Mouse (Mus musculus): ENCODE data around the gene Fscn2. TPM values are rescaled to one million over a fixed set of nuclear protein-coding genes. Genes with fewer than 3 reads are reported as not detected.

The Fscn2 gene
- polyA plus RNA-seq, 1 experiment from 2014 or later, result 1.3 TPM

DNA sequence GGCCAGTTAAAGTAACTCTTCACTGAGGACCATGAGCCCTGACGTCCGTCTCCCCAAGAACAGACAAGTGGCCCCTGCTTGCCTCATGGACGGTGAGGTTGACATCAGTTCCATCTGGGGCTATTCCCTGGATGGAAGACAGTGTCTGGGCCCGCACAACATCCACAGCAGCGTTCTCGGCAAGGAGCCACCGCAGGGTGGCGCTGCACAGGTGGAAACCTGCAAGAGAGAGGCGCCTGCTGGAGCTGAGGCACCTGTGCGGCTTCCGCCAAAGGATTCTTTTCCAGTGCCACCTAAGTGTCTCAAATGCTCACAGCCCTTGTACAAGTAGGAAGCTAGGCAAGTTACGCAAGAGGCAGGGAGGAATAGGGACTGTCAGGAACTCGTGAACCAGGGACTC lies 11.7 kb downstream of the Fscn2 start:
- Histone ChIP-seq H3K4me1 (peaks cover 20% of the 10 kb centered on the region), H3K4me2 (replicated peaks) (no peak overlapping the region), H3K9ac (no peak overlapping the region), H3K36me3 (peaks cover 73% of the 10 kb centered on the region), H3K9me3 (replicated peaks) (no peaks in the 10 kb centered on the region), H3K27me3 (no peaks in the 10 kb centered on the region), H3K27ac (no peak overlapping the region), H3K4me3 (no peak overlapping the region)
- 70% methylated on average over 13 of the region's 13 CpGs for WGBS
- ATAC-seq (ENCODE audit: low FRiP score), result no peak

DNA sequence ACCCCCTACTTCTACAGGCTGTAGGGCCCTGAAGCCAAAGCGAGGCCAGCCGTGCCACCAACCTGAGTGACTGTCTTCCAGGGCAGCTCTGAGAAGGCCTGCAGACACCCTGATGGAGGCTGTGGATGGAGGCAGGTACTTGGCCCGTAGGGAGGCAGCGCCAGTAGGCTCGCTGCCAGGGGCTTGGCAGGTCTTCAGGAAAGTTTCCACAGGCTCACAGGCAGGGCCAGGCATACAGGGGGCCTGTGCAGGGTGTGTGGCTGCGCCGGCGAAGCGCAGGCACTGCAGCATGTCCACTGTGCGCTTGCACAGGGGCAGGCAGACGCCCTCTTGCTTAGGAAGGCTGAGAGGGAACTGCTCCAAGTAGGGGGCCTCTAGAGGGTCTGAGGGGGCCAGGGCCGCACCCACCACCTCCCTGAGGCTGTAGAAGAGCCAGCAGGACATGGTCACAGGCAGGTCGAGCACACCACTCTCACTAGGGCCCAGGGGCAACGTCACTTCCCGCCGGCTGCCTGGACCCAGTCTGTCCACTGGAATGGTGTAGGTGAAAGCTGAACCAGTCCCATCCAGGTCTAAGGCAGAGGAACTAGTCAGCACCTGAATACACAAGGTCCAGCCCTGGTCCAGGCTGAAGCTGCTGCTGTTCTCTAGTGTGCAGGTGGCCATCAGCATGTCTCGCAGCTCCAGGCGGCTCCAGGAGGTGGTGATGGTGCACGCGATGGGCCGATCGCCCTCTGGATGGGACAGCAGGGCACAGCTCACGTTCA lies 12.7 kb downstream of the Fscn2 start:
- H3K9ac ChIP-seq, result 0 out of 2 replicates have a peak overlapping the region, but pooled peaks have one; percentile 33
- peaks cover 73% of the 10 kb centered on the region for H3K36me3 ChIP-seq
- no peaks in the 10 kb centered on the region for H3K9me3 ChIP-seq (replicated peaks)
- no peak overlapping the region for H3K27ac ChIP-seq
- H3K4me3 ChIP-seq, result no peak overlapping the region
- no peak overlapping the region for H3K4me2 ChIP-seq (replicated peaks)
- ATAC-seq (ENCODE audit: low FRiP score), result no peak
- 92% methylated on average over 23 of the region's 23 CpGs for WGBS
- H3K4me1 ChIP-seq, result peaks cover 25% of the 10 kb centered on the region
- no peaks in the 10 kb centered on the region for H3K27me3 ChIP-seq

DNA sequence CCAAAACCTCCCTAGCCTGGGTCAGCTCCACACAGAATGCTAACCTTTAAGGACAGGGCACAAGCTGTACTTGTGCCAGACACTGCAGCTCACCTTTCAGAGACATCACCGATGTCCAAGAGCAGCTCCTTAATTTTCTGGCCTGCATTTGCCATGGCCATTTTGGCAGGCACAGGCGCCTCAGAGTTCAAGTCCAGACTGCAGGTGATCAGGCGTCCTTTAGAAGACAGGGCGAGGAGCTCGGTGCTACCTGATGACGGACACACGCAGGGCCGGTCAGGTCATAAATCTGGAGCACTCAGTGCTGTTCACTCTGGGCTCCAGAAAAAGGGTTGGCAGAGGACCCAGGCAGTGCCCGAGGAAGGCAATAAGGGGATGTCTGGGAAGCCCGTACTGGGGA lies 14.0 kb downstream of the Fscn2 start:
- no peak overlapping the region for H3K4me2 ChIP-seq (replicated peaks)
- H3K27ac ChIP-seq, result no peak overlapping the region
- 94% methylated on average over 10 of the region's 10 CpGs for WGBS
- no peaks in the 10 kb centered on the region for H3K9me3 ChIP-seq (replicated peaks)
- H3K27me3 ChIP-seq, result no peaks in the 10 kb centered on the region
- no peak for ATAC-seq (ENCODE audit: low FRiP score)
- H3K36me3 ChIP-seq, result peaks cover 69% of the 10 kb centered on the region
- peaks cover 25% of the 10 kb centered on the region for H3K4me1 ChIP-seq
- no peak overlapping the region for H3K9ac ChIP-seq
- H3K4me3 ChIP-seq, result no peak overlapping the region

DNA sequence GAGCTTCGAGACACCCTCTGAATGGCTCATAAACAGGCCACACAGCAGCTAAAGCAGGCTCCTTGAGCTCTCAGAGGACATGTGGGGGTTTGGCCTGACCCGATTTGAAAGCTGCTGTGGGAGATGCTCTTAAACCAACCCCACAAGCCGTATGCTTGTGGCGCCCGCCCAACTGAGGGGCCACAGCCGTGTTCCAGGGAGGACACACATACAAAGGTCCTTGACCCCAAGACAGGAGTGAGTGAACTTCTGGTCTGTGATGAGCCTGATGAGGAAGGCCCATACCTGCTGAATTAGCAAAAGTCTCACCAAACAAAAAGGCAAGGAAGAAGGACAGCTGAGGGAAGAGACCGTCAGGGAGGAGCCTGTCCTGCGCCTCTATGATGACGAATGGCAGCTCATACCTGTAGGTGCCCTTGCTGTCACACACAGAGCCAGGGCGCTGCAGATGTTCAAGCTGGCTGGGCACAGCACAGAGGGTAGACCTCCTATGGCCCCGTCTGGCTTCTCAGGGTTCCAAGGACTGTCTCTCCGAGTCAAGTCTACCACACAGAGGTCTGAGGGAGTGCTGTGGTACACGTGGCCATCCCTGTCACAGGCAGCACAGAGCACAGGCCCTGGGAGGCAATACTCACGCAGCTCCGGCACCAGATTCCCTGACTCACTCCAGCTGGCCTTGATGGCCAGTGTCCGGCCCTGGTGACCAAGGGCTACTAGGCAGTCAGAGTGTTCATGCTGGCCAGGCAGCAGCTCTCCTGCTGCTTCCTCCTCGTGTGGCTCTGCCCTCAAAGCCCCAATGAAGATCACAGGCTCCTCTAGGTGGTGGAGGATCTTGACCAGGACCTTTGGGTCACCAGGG lies 15.2 kb downstream of the Fscn2 start:
- Histone ChIP-seq H3K4me3 (no peak overlapping the region), H3K4me1 (peaks cover 25% of the 10 kb centered on the region), H3K27ac (no peak overlapping the region), H3K4me2 (replicated peaks) (peak overlapping the region; percentile 95; the same call in 1 of the 2 replicates), H3K36me3 (peaks cover 69% of the 10 kb centered on the region), H3K9ac (peak overlapping the region; percentile 89; the same call in 1 of the 2 replicates), H3K27me3 (no peaks in the 10 kb centered on the region), H3K9me3 (replicated peaks) (no peaks in the 10 kb centered on the region)
- WGBS, result 90% methylated on average over 17 of the region's 17 CpGs
- ATAC-seq (ENCODE audit: low FRiP score), result no peak

DNA sequence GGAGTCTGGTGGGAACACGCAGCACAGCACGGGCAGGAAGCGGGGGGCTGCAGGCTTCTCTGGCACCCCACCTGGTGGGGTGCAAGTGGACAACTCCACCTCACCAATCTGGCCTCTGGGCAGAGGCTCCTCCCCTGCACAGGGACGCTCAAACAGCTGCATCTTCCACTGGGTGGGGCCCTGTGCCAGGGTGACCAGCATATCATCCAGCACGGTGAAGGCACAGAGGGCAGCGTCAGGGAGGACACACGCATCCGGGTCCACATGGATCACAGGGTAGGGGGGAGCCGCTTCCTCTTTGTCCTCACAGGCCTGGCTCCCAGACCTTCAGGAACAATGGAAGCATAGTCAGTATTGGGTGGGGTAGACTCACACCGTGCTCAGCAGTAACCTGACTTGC lies 16.0 kb downstream of the Fscn2 start:
- no peak for ATAC-seq (ENCODE audit: low FRiP score)
- H3K27ac ChIP-seq, result 0 out of 2 replicates have a peak overlapping the region, but pooled peaks have one; percentile 12
- H3K9ac ChIP-seq, result peak overlapping the region; percentile 89

DNA sequence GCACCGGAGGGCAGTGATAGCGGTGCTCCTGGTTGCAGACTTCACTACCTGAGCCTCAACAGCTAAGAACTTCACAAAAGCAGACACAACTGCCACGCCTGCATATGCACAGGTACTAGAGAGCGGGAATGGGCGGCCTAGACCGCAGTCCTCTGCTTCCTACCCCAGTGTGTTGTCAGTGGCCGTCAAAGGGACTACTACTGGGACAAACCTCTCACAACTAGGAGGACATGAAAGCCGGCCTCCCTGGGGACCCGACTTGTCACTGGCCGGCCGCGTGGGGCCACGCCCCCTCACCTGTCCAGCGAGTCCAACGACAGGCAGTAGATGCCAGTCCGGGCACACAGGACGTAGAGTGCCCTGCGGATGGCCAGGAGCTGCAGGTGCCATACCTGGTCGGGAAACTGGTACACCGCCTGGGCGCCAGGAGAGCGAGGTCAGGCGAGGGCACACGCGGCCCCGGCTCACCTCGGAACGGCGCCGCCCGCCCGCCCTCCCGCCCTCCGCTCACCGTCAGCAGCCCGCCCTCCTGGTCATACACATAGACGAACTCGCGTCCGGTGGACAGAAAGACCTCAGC lies 16.8 kb downstream of the Fscn2 start:
- Histone ChIP-seq H3K9ac (peak overlapping the region; percentile 89), H3K9me3 (replicated peaks) (no peaks in the 10 kb centered on the region), H3K27me3 (no peaks in the 10 kb centered on the region), H3K4me3 (peak overlapping the region; percentile 83), H3K4me1 (peaks cover 25% of the 10 kb centered on the region), H3K27ac (peak overlapping the region; percentile 77), H3K4me2 (replicated peaks) (peak overlapping the region; percentile 95), H3K36me3 (peaks cover 68% of the 10 kb centered on the region)
- peak; percentile 46 for ATAC-seq (ENCODE audit: low FRiP score)
- WGBS, result 4% methylated on average over 35 of the region's 40 CpGs

More for the DNA sequence above, 16.0 kb downstream of the Fscn2 start:
- H3K4me3 ChIP-seq, result peak overlapping the region; percentile 83
- H3K9me3 ChIP-seq (replicated peaks), result no peaks in the 10 kb centered on the region
- WGBS, result 73% methylated on average over 10 of the region's 10 CpGs
- no peaks in the 10 kb centered on the region for H3K27me3 ChIP-seq
- peak overlapping the region; percentile 95 for H3K4me2 ChIP-seq (replicated peaks)
- H3K36me3 ChIP-seq, result peaks cover 69% of the 10 kb centered on the region
- H3K4me1 ChIP-seq, result peaks cover 25% of the 10 kb centered on the region

DNA sequence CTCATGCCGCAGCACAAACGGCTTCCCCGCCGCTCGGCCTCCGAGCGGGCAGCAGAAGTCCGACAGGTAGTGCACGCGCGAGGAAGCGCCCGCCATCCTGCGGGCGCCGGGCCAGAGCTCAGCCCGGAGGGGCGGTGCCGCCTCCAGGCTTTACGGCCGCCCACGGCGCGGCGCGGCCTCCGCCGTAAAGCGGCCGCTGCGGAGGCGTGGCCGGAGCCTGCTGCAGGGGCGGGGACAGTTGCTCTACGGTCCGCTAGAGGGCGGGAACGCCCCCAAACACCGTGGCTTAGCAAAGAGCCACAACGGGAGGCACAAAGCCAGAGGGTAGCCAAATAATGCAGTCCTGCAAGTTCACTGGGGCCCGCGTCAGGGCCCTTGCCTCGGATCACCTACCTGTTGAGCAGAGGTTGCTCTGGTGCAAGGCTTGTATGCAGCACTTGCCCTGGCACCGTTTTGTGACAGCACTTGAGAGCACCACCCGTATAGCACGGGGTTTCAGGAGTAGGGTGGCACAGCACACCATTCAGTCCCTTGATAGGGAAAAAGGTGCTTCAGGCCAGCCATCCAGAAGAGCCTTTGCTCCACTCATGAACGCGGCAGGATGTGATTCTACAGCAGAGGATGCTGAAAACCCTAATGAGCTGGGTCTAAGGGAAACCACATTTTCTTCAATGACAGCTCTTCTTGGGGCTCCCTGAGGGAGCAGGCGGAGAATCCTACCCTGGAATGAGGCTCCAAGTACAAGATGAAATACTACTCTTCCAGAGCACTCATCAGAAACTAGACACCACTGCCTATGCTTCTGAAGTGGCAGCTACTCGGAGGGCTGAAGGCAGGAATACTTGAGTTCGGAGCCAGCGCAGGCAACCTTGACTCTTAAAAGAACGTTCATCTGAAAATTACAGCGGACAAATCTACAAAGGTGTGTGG lies 17.5 kb downstream of the Fscn2 start, which contains the start of gene Faap100:
Faap100 (minus strand) TSS at position 154 of the 930 bp plus-strand sequence.
- Histone ChIP-seq H3K4me2 (replicated peaks) (peak within 1 kb of the TSS; percentile 95), H3K9me3 (replicated peaks) (no peaks in the 10 kb centered on the region), H3K27me3 (no peaks in the 10 kb centered on the region), H3K36me3 (peaks cover 68% of the 10 kb centered on the region), H3K9ac (peak within 1 kb of the TSS; percentile 89), H3K4me3 (peak within 1 kb of the TSS; percentile 83), H3K4me1 (peaks cover 25% of the 10 kb centered on the region), H3K27ac (peak within 1 kb of the TSS; percentile 77)
- peak; percentile 90 for ATAC-seq (ENCODE audit: low FRiP score)
- 10% methylated on average over 54 of the region's 54 CpGs for WGBS

DNA sequence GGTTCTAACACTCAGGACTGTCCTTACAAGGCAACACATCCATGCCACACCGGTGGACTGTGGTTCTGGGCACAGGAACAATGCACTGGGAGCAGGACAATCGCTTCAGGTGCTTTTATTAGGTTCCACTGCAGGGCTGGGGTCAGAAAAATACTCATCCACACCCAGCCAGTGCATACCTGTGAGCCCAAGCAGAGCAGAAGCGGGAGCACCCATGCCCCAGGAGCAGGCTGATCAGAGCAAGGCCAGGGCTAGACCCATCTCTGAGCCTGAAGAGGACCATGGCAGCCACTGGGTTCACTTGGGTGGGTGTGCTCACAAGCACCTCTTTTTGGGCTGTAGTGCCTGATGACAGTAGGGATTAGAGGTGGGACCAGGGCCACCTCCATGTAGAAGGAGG lies 18.9 kb downstream of the Fscn2 start:
- no peak overlapping the region for H3K4me3 ChIP-seq
- ATAC-seq (ENCODE audit: low FRiP score), result no peak
- 94% methylated on average over 3 of the region's 3 CpGs for WGBS
- no peak overlapping the region for H3K9ac ChIP-seq
- H3K27ac ChIP-seq, result no peak overlapping the region
- peaks cover 25% of the 10 kb centered on the region for H3K4me1 ChIP-seq
- H3K36me3 ChIP-seq, result peaks cover 68% of the 10 kb centered on the region
- H3K4me2 ChIP-seq (replicated peaks), result no peak overlapping the region
- no peaks in the 10 kb centered on the region for H3K9me3 ChIP-seq (replicated peaks)
- no peaks in the 10 kb centered on the region for H3K27me3 ChIP-seq

DNA sequence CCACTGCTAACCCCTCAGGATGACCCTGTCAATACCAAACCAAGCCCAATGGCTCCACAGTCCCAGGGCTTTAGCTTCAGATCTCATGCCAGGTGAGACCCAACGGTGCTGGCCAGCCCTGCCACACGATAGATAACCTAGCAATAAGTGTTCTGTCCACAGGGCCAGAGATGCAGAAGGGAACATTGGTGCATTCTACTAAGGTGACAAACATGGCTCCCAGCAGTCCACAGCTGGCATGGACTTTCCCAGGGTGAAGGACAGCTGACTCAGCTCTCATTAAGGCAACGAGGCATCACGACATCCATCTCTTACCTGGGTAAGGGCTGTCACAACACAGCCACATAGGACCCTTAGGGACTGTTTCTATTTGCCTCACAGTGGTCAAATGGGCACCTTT lies 19.8 kb downstream of the Fscn2 start:
- ATAC-seq (ENCODE audit: low FRiP score), result no peak
- H3K36me3 ChIP-seq, result peaks cover 69% of the 10 kb centered on the region
- WGBS, result 91% methylated on average over 4 of the region's 4 CpGs

DNA sequence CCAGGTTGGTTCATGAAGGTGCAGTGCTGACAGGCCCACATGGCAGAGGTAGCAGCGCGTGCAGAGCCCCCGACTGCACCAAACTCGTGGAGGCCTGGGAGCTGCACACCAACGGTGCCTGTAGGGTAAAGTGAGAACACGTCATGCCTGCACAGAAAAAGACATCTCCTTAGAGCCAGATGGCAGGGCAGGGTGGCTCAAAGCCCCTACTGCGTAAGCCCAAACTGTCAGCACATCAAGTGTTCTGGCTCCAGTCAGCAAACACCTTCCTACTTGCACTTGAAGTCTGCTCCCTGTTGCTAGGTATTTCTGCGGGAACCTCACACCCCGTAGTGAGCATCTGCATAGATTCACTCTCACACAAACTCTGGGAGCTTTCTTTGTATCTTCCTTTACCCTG lies 21.2 kb downstream of the Fscn2 start:
- ATAC-seq (ENCODE audit: low FRiP score), result no peak
- H3K9ac ChIP-seq, result no peak overlapping the region
- no peak overlapping the region for H3K27ac ChIP-seq
- no peak overlapping the region for H3K4me2 ChIP-seq (replicated peaks)
- no peak overlapping the region for H3K4me3 ChIP-seq
- 96% methylated on average over 9 of the region's 9 CpGs for WGBS
- H3K9me3 ChIP-seq (replicated peaks), result no peaks in the 10 kb centered on the region
- peaks cover 67% of the 10 kb centered on the region for H3K36me3 ChIP-seq
- no peaks in the 10 kb centered on the region for H3K27me3 ChIP-seq
- peaks cover 16% of the 10 kb centered on the region for H3K4me1 ChIP-seq

More for the DNA sequence above, 19.8 kb downstream of the Fscn2 start:
- Histone ChIP-seq H3K27me3 (no peaks in the 10 kb centered on the region), H3K9me3 (replicated peaks) (no peaks in the 10 kb centered on the region), H3K27ac (no peak overlapping the region), H3K9ac (no peak overlapping the region), H3K4me2 (replicated peaks) (no peak overlapping the region), H3K4me3 (no peak overlapping the region), H3K4me1 (peaks cover 25% of the 10 kb centered on the region)

DNA sequence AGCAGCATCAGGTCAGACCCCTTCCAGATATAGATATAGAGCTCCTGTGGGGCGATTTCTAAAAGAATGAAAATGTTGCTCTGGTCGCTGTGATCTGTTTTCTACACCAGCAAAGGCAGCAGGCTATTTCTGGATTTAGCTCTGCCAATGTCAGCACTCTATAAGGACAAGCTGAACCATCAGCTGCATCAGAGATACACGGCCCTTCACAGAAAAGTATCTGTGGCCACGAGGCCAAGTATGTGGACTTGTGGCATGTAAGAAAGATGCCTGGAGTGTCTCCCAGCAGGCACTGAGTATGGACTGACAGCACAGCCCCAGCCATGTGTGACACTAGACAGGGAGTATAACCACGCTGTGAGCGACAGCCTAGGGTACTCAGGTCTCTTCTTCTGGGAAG lies 25.3 kb downstream of the Fscn2 start:
- WGBS, result 97% methylated on average over 6 of the region's 6 CpGs
- H3K36me3 ChIP-seq, result peaks cover 65% of the 10 kb centered on the region
- no peak overlapping the region for H3K9ac ChIP-seq
- no peaks in the 10 kb centered on the region for H3K9me3 ChIP-seq (replicated peaks)
- no peak for ATAC-seq (ENCODE audit: low FRiP score)
- H3K4me1 ChIP-seq, result no peaks in the 10 kb centered on the region
- no peak overlapping the region for H3K4me3 ChIP-seq
- no peaks in the 10 kb centered on the region for H3K27me3 ChIP-seq
- H3K4me2 ChIP-seq (replicated peaks), result no peak overlapping the region
- no peak overlapping the region for H3K27ac ChIP-seq
